Mouse (Mus musculus): ENCODE measurements around the gene Fgfr4. TPM values are rescaled to one million over a fixed set of nuclear protein-coding genes. Genes with fewer than 3 reads are reported as not detected.
A peak's percentile ranks its signal among the peaks of the same experiment; 100 is the strongest.

Gene Fgfr4
- polyA plus RNA-seq, 1 experiment from 2014 or later = 1.3 TPM

DNA sequence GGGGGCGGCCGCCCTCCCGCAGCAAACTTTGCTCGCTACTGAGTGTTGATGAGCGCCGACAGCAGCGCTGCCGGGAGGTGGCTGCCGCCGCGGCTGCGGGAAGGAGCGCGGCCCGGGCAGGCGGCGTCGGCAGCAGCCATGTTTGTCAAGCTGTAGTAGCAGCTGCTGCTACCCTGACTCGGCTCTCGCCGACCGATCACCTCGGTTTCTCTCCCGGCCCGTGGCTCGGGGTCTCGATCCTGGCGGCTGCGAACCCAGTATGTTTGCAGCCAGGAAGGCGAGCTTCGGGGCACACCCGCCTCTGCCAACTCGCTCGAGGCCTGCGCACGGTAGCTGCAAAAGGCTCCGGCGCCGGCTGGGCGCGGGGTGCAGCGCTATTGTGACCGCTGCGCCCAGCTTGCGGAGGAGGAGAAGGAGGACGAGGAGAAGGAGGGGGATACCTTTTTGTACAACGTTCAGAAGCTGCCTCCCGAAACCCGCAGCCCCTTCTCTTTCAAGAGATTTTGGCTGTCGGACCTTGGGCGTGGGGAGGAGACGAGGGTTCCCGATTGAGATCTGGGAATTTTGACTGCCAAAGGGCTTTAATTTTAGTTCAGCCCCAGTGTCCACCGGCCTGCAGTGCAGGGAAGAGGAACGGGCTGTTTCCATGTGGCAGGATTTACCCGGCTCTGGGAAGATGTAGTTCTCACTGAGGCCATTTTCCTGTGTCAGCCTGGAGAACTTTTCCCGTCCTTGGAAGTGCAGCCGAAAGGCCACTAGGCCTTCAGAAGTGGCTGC, 60.1 kb downstream of the Fgfr4 start:
- peaks cover 49% of the 10 kb centered on the region for H3K4me1 ChIP-seq (ENCODE audit: control insufficient read depth, insufficient read depth, low read depth, low read length)
- H3K9ac ChIP-seq (ENCODE audit: low read depth, low read length) = peak overlapping the region; percentile 70
- peak overlapping the region; percentile 74 for H3K4me2 ChIP-seq (ENCODE audit: low read length)
- peak overlapping the region; percentile 51 for H3K4me3 ChIP-seq (ENCODE audit: low read length)
- WGBS = under 1% methylated on average over 55 of the region's 58 CpGs
- no peaks in the 10 kb centered on the region for H3K9me3 ChIP-seq (ENCODE audit: control insufficient read depth, low read length)
- peak overlapping the region; percentile 94 for H3K27ac ChIP-seq (ENCODE audit: low read depth, low read length)
- no peaks in the 10 kb centered on the region for H3K27me3 ChIP-seq (replicated peaks; ENCODE audit: control insufficient read depth, insufficient read depth, low read length)
- peaks cover 4% of the 10 kb centered on the region; the same call in 1 of the 2 replicates for H3K36me3 ChIP-seq (ENCODE audit: control insufficient read depth, insufficient read depth, low read length)
- peak; percentile 15; the same call in 1 of the 2 replicates for ATAC-seq

GRCm38 (mm10) chr13:55213138-55213806, 60.8 kb downstream of the Fgfr4 start:
- Histone ChIP-seq H3K36me3 (ENCODE audit: control insufficient read depth, insufficient read depth, low read length) (peaks cover 4% of the 10 kb centered on the region; the same call in 1 of the 2 replicates), H3K4me2 (ENCODE audit: low read length) (peak overlapping the region; percentile 74), H3K9ac (ENCODE audit: low read depth, low read length) (peak overlapping the region; percentile 70), H3K9me3 (ENCODE audit: control insufficient read depth, low read length) (no peaks in the 10 kb centered on the region), H3K27me3 (replicated peaks; ENCODE audit: control insufficient read depth, insufficient read depth, low read length) (no peaks in the 10 kb centered on the region), H3K4me3 (ENCODE audit: low read length) (peak overlapping the region; percentile 51), H3K4me1 (ENCODE audit: control insufficient read depth, insufficient read depth, low read depth, low read length) (peaks cover 56% of the 10 kb centered on the region), H3K27ac (ENCODE audit: low read depth, low read length) (peak overlapping the region; percentile 94)
- ATAC-seq = no peak
- 57% methylated on average over 10 of the region's 10 CpGs for WGBS

Other genes with a start within 250 kb of the Fgfr4 start
- 12.3 and 16.2 TPM in 2 replicates for gene Unc5a, start 203.2 kb upstream of the Fgfr4 start, polyA plus RNA-seq (2015; fragmentation: Nextera tagmentation; extraction: Ambion mirVana)
- gene Hk3, start 131.3 kb upstream of the Fgfr4 start, polyA plus RNA-seq (2015; fragmentation: Nextera tagmentation; extraction: Ambion mirVana) = 1.1 and 1.2 TPM in 2 replicates
- gene Uimc1, start 52.3 kb upstream of the Fgfr4 start, polyA plus RNA-seq (2015; fragmentation: Nextera tagmentation; extraction: Ambion mirVana) = 18.2 and 18.5 TPM in 2 replicates
- gene Zfp346, start 47.3 kb upstream of the Fgfr4 start, polyA plus RNA-seq (2015; fragmentation: Nextera tagmentation; extraction: Ambion mirVana) = 29.8 and 30.6 TPM in 2 replicates
- gene Gm17617, start 19.1 kb upstream of the Fgfr4 start, polyA plus RNA-seq (2015; fragmentation: Nextera tagmentation; extraction: Ambion mirVana) = not detected in 2 replicates
- 40.8 and 46.3 TPM in 2 replicates for gene Nsd1, start 57.1 kb downstream of the Fgfr4 start, polyA plus RNA-seq (2015; fragmentation: Nextera tagmentation; extraction: Ambion mirVana)
- gene Prelid1, start 167.9 kb downstream of the Fgfr4 start, polyA plus RNA-seq (2015; fragmentation: Nextera tagmentation; extraction: Ambion mirVana) = 347 and 353 TPM in 2 replicates
- 95.4 and 97.6 TPM in 2 replicates for gene Rab24, start 169.3 kb downstream of the Fgfr4 start, polyA plus RNA-seq (2015; fragmentation: Nextera tagmentation; extraction: Ambion mirVana)
- gene Mxd3, start 177.2 kb downstream of the Fgfr4 start, polyA plus RNA-seq (2015; fragmentation: Nextera tagmentation; extraction: Ambion mirVana) = 10.9 and 12.4 TPM in 2 replicates
- 44.9 and 51.5 TPM in 2 replicates for gene Lman2, start 210.1 kb downstream of the Fgfr4 start, polyA plus RNA-seq (2015; fragmentation: Nextera tagmentation; extraction: Ambion mirVana)
- gene Rgs14, start 217.1 kb downstream of the Fgfr4 start, polyA plus RNA-seq (2015; fragmentation: Nextera tagmentation; extraction: Ambion mirVana) = 0.27 and 0.44 TPM in 2 replicates
- gene Slc34a1, start 245.5 kb downstream of the Fgfr4 start, polyA plus RNA-seq (2015; fragmentation: Nextera tagmentation; extraction: Ambion mirVana) = 0.05 TPM in 1 of 2 replicates, not detected in the other